Mouse (Mus musculus) neural tube, embryonic 14.5 days (tissue): ENCODE data around the gene Sgpp1. TPM values are rescaled to one million over a fixed set of nuclear protein-coding genes. Genes with fewer than 3 reads are reported as not detected.

ENCODE experiments used
- ATAC-seq: fragments of 200-750 bp; cut with Nextera tagmentation; 2 replicates; pipeline ENCODE4 v1.8.0; 2017; ENCODE audit warnings: low read depth, mild to moderate bottlenecking, moderate TSS enrichment, moderate library complexity
- H3K27ac ChIP-seq: fragments of 300-500 bp; sonication (generic); 2 replicates; pipeline ENCODE4 v1.5.1; 2014; ENCODE audit warnings: low read depth, mild to moderate bottlenecking, control low read depth, low read length, moderate library complexity, mixed read lengths
- H3K27me3 ChIP-seq: fragments of 300-500 bp; sonication (generic); 2 replicates; pipeline ENCODE4 v1.6.1; 2014; ENCODE audit warnings: low read length; ENCODE audit not compliant: control insufficient read depth, insufficient read depth
- H3K36me3 ChIP-seq: fragments of 300-500 bp; sonication (generic); 2 replicates; pipeline ENCODE4 v1.6.1; 2014; ENCODE audit warnings: low read length, mixed read lengths; ENCODE audit not compliant: control insufficient read depth, insufficient read depth
- H3K4me1 ChIP-seq: fragments of 300-500 bp; sonication (generic); 2 replicates; pipeline ENCODE4 v1.6.1; 2014; ENCODE audit warnings: low read length; ENCODE audit not compliant: control insufficient read depth, insufficient read depth
- H3K4me2 ChIP-seq: fragments of 300-500 bp; sonication (generic); 2 replicates; pipeline ENCODE4 v1.6.1; 2014; ENCODE audit warnings: mild to moderate bottlenecking, low read depth, low read length, control low read depth
- H3K4me3 ChIP-seq: fragments of 300-500 bp; sonication (generic); 2 replicates; pipeline ENCODE4 v1.5.1; 2014; ENCODE audit warnings: low read depth, low read length, control low read depth, mixed read lengths
- H3K9ac ChIP-seq: fragments of 300-500 bp; sonication (generic); replicated peaks from 2 replicates; pipeline ENCODE4 v1.6.1; 2014; ENCODE audit warnings: low read depth, mild to moderate bottlenecking, control low read depth, low read length, mixed read lengths
- H3K9me3 ChIP-seq: fragments of 300-500 bp; sonication (generic); 2 replicates; pipeline ENCODE4 v1.6.1; 2016; ENCODE audit warnings: low read length; ENCODE audit not compliant: control insufficient read depth
- WGBS: fragments of 180-500 bp; shearing (Covaris S2); extraction: QIAGEN DNeasy Blood & Tissue Kit; methylation state at CpG from one replicate; pipeline ENCODE4 v1.1.7; 2014; 5-methylcytosine and 5-hydroxymethylcytosine counted together
- polyA plus RNA-seq: library from polyadenylated mRNA; unstranded; fragments of >200 nt; fragmentation: Nextera tagmentation; extraction: Ambion mirVana; gene quantifications from 2 replicates; pipeline ENCODE4 v1.2.1, GENCODE M21; 2014

The Sgpp1 gene
- polyA plus RNA-seq, 1 experiment from 2014 or later, result 14.1 TPM

DNA sequence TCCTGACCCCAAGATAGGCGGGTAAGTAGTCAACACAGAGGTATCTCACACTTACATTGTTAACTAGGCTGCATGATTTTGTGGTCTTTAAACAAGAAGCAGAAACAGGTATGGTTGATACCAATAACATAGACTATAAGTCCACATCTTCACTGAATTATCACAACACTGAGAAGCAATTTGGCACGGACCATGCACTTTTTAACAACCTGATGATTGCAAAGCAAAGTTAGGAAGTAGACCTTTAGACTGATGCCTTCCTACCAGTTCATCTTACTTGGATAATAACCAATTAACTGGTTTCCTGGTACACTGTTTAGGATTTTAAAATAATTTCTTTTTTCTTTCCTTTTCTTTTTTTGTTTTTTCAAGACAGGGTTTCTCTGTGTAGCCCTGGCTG, 67.3 kb downstream of the Sgpp1 start:
- no peak overlapping the region for H3K4me3 ChIP-seq
- WGBS, result 95% methylated on average over 2 of the region's 2 CpGs
- H3K27me3 ChIP-seq, result no peaks in the 10 kb centered on the region
- no peak for ATAC-seq
- peak overlapping the region; percentile 78; the same call in 1 of the 2 replicates for H3K4me2 ChIP-seq
- H3K9me3 ChIP-seq, result no peaks in the 10 kb centered on the region
- H3K36me3 ChIP-seq, result no peaks in the 10 kb centered on the region
- H3K4me1 ChIP-seq, result peaks cover 9% of the 10 kb centered on the region
- H3K9ac ChIP-seq, result no peak overlapping the region
- H3K27ac ChIP-seq, result no peak overlapping the region

- Histone ChIP-seq H3K4me2 (no peak overlapping the region), H3K4me3 (no peak overlapping the region), H3K36me3 (no peaks in the 10 kb centered on the region), H3K4me1 (peaks cover 9% of the 10 kb centered on the region), H3K27me3 (no peaks in the 10 kb centered on the region), H3K27ac (no peak overlapping the region), H3K9me3 (no peaks in the 10 kb centered on the region), H3K9ac (no peak overlapping the region)
- no peak for ATAC-seq
Measured at GRCm38 (mm10) chr12:75666939-75667338, 68.6 kb downstream of the Sgpp1 start.

GRCm38 (mm10) chr12:75664516-75664810, 71.1 kb downstream of the Sgpp1 start:
- no peak overlapping the region for H3K27ac ChIP-seq
- H3K9me3 ChIP-seq, result no peaks in the 10 kb centered on the region
- 23% methylated on average over 6 of the region's 6 CpGs for WGBS
- ATAC-seq, result no peak
- no peaks in the 10 kb centered on the region for H3K27me3 ChIP-seq
- H3K4me1 ChIP-seq, result peaks cover 2% of the 10 kb centered on the region; the same call in 1 of the 2 replicates
- no peak overlapping the region for H3K4me3 ChIP-seq
- no peak overlapping the region for H3K9ac ChIP-seq
- H3K36me3 ChIP-seq, result no peaks in the 10 kb centered on the region
- no peak overlapping the region for H3K4me2 ChIP-seq

Other genes with a start within 250 kb of the Sgpp1 start
- 24.2 and 25.7 TPM in 2 replicates for gene Ppp2r5e, start 139.5 kb downstream of the Sgpp1 start, polyA plus RNA-seq
- 5.3 and 5.7 TPM in 2 replicates for gene Wdr89, start 66.2 kb downstream of the Sgpp1 start, polyA plus RNA-seq
- 45.9 and 50.8 TPM in 2 replicates for gene Syne2, start 82.4 kb upstream of the Sgpp1 start, polyA plus RNA-seq